Comparison of ENCODE assay signal across 8 mouse cellular contexts in the genomic region with DNA sequence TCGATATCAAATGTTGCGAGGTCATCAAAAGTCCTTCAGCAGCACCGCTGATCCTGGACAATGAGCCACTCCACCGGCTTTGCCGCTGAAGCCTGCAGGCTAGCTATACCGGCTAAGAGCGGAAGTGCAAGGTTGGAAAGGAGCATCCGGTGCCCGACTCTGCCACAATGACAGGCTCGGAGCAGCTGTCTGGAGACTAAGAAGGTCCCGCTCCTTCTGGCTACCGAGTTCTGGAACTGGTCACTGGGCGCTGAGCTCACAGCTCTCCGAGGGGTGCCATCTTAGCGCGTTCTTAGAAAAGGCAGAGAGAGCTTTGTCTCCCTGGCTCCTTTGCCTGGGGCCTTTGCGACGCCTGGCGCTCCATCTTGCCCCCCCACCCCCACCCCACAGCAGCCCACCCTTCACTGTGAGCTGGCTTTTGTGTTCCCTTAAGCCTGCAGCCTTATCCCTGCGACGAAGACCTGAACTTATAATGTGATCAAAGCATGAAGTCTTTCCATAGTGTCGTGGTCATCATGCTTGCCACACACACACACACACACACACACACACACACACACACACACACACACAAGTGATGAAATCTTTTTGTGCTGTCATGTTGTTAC. TPM values are rescaled to one million over a fixed set of nuclear protein-coding genes. Genes with fewer than 3 reads are reported as not detected.
A peak's percentile ranks its signal among the peaks of the same experiment; 100 is the strongest.
DNase-seq lines count a peak whose midpoint lies in the region; ATAC-seq and TF ChIP-seq lines count a peak whose summit lies in the region.

No protein-coding gene starts in this region.

- H3K9me3 ChIP-seq in hindbrain, embryonic 14.5 days (ENCODE audit: control insufficient read depth, low read length): no peaks in the 10 kb centered on the region
- no peaks in the 10 kb centered on the region for H3K9me3 ChIP-seq in liver, postnatal 0 days (ENCODE audit: low read length)

- H3K36me3 ChIP-seq in kidney, adult 2 months (ENCODE audit: control insufficient read depth, insufficient read depth, low read length): no peaks in the 10 kb centered on the region
- no peaks in the 10 kb centered on the region for H3K36me3 ChIP-seq in hindbrain, embryonic 14.5 days (replicated peaks; ENCODE audit: control insufficient read depth, insufficient read depth)
- H3K36me3 ChIP-seq in liver, postnatal 0 days (replicated peaks; ENCODE audit: insufficient read depth, low read length): no peaks in the 10 kb centered on the region

- peak; percentile 34 for DNase-seq in kidney, adult 2 months
- no peak for DNase-seq in kidney, adult 8-10 months
- DNase-seq in embryo, embryonic 11 days: peak; percentile 79
- peak; percentile 56 for DNase-seq in hindbrain, embryonic 14.5 days (ENCODE audit: low spot score)
- DNase-seq in liver, postnatal 0 days: peak; percentile 49
- no peak for DNase-seq in urinary bladder, postnatal 25 days (ENCODE audit: low spot score)
- no peak for DNase-seq in gastrocnemius, adult 18-20 months (ENCODE audit: low spot score)

- H3K4me3 ChIP-seq in kidney, adult 2 months (ENCODE audit: insufficient read depth, low read depth, low read length): peak overlapping the region; percentile 33
- H3K4me3 ChIP-seq in hindbrain, embryonic 14.5 days (replicated peaks; ENCODE audit: low read length): peak overlapping the region; percentile 12
- peak overlapping the region; percentile 34 for H3K4me3 ChIP-seq in liver, postnatal 0 days (ENCODE audit: low read depth, low read length)

- H3K4me1 ChIP-seq in kidney, adult 2 months (ENCODE audit: control insufficient read depth, insufficient read depth, low read length): no peaks in the 10 kb centered on the region; the same call in 1 of the 2 replicates
- 0 out of 2 replicates have a peak, but pooled peaks cover 19% of the 10 kb centered on the region for H3K4me1 ChIP-seq in hindbrain, embryonic 14.5 days (replicated peaks; ENCODE audit: control insufficient read depth, insufficient read depth, low read length)
- H3K4me1 ChIP-seq in liver, postnatal 0 days (ENCODE audit: insufficient read depth): peaks cover 9% of the 10 kb centered on the region

- TF ChIP-seq EP300 in liver, postnatal 0 days (IDR thresholded peaks at IDR 0.05; ENCODE audit: low read depth): no peak

- TF ChIP-seq POLR2A in kidney, adult 2 months (IDR thresholded peaks at IDR 0.05; ENCODE audit: low read depth, low read length): no peak

- ATAC-seq in hindbrain, embryonic 14.5 days (ENCODE audit: low FRiP score): peak; percentile 66
- ATAC-seq in liver, postnatal 0 days: peak; percentile 44; the same call in 1 of the 2 replicates
- peak; percentile 49; the same call in 1 of the 2 replicates for ATAC-seq in neutrophil, adult 5-6 weeks (ENCODE audit: extremely low read depth, insufficient number of reproducible peaks, low FRiP score, poor library complexity, severe bottlenecking)

- no peak for TF ChIP-seq CTCF in kidney, adult 2 months (conservative IDR thresholded peaks at IDR 0.05; ENCODE audit: insufficient read depth, insufficient read length, low read depth, low read length)
- no peak for TF ChIP-seq CTCF in liver, postnatal 0 days (IDR thresholded peaks at IDR 0.05; ENCODE audit: low read depth)

- H3K9ac ChIP-seq in hindbrain, embryonic 14.5 days: peak overlapping the region; percentile 52
- peak overlapping the region; percentile 59 for H3K9ac ChIP-seq in liver, postnatal 0 days (replicated peaks)

- 15% methylated on average over 22 of the region's 22 CpGs for WGBS in kidney, adult 2 months
- WGBS in hindbrain, embryonic 14.5 days: 7% methylated on average over 22 of the region's 22 CpGs
- 19% methylated on average over 22 of the region's 22 CpGs for WGBS in liver, postnatal 0 days (ENCODE audit: insufficient replicate concordance)

- no peaks in the 10 kb centered on the region for H3K27me3 ChIP-seq in kidney, adult 2 months (replicated peaks; ENCODE audit: control insufficient read depth, insufficient read depth, low read length)
- H3K27me3 ChIP-seq in hindbrain, embryonic 14.5 days (ENCODE audit: control insufficient read depth, insufficient read depth, low read length): no peaks in the 10 kb centered on the region
- no peaks in the 10 kb centered on the region for H3K27me3 ChIP-seq in liver, postnatal 0 days (ENCODE audit: insufficient read depth, low read length)

- no peak overlapping the region for H3K27ac ChIP-seq in kidney, adult 2 months (ENCODE audit: insufficient read depth, low read depth, low read length)
- H3K27ac ChIP-seq in hindbrain, embryonic 14.5 days: peak overlapping the region; percentile 62
- no peak overlapping the region for H3K27ac ChIP-seq in liver, postnatal 0 days (ENCODE audit: low read depth)

- peak overlapping the region; percentile 50 for H3K4me2 ChIP-seq in hindbrain, embryonic 14.5 days (replicated peaks)
- peak overlapping the region; percentile 74 for H3K4me2 ChIP-seq in liver, postnatal 0 days (ENCODE audit: low read depth, low read length)

RNA-seq across cellular contexts. Expression of gene Lta4h, which starts 22.2 kb away (rescaled TPM):
- 42.9 and 53.9 TPM in 2 replicates for polyA plus RNA-seq in kidney, adult 2 months (2012; rRNA removed)
- 89.8 and 95.4 TPM in 2 replicates for polyA plus RNA-seq in hindbrain, embryonic 14.5 days (2014; fragmentation: Nextera tagmentation; extraction: Ambion mirVana)
- 63.7 and 68.4 TPM in 2 replicates for polyA plus RNA-seq in liver, postnatal 0 days (2015; fragmentation: Nextera tagmentation; extraction: Ambion mirVana)
- total RNA-seq in neutrophil, adult 5-6 weeks (2017): 65.7 and 69.6 TPM in 2 replicates
- total RNA-seq in gastrocnemius, adult 18-20 months (2021): 10 to 100 TPM; 23.2 to 26.3 TPM

RNA-seq across cellular contexts. Expression of gene Hal, which starts 57.5 kb away (rescaled TPM):
- polyA plus RNA-seq in kidney, adult 2 months (2012; rRNA removed): 0.22 and 0.26 TPM in 2 replicates
- not detected in 2 replicates for polyA plus RNA-seq in hindbrain, embryonic 14.5 days (2014; fragmentation: Nextera tagmentation; extraction: Ambion mirVana)
- polyA plus RNA-seq in liver, postnatal 0 days (2015; fragmentation: Nextera tagmentation; extraction: Ambion mirVana): 30.0 and 44.0 TPM in 2 replicates
- 0.35 and 0.37 TPM in 2 replicates for total RNA-seq in neutrophil, adult 5-6 weeks (2017)
- under 1 TPM; 0.26 to 0.62 TPM for total RNA-seq in gastrocnemius, adult 18-20 months (2021)

Comparison
In these comparisons a context has a peak if more than half of its experiments do, and no peak if none do; other contexts are left out.
1. DNase-seq: peak in kidney, adult 2 months (single experiment), embryo, embryonic 11 days (single experiment), hindbrain, embryonic 14.5 days (single experiment) and liver, postnatal 0 days (single experiment); none in kidney, adult 8-10 months (0 of 2), urinary bladder, postnatal 25 days (single experiment) and gastrocnemius, adult 18-20 months (single experiment).
2. RNA of gene Hal, which starts 57.5 kb away (polyA plus RNA-seq): 30.0 to 44.0 TPM in liver, postnatal 0 days; 0.22 to 0.26 TPM in kidney, adult 2 months and not detected in hindbrain, embryonic 14.5 days; every median in the first group is over 10 times any median in the second.
3. Peak in every context shown above with its lines, with median percentiles within 50 percentile points of each other: H3K4me3 ChIP-seq and ATAC-seq.